Mouse (Mus musculus): ENCODE results near the gene Atp6v0d1. TPM values are rescaled to one million over a fixed set of nuclear protein-coding genes. Genes with fewer than 3 reads are reported as not detected.

The Atp6v0d1 gene
- polyA plus RNA-seq, 2 experiments from 2014 or later, result 33.7 to 36.8 TPM

Other genes starting within 250 kb of the Atp6v0d1 start
- gene Lrrc29, start 239.8 kb downstream of the Atp6v0d1 start, polyA plus RNA-seq (2017; shearing (Covaris generic)), result 1 to 10 TPM; 1.7 to 6.2 TPM
- 100 to 1,000 TPM; 149 to 160 TPM for gene Tmem208, start 239.7 kb downstream of the Atp6v0d1 start, polyA plus RNA-seq (2017; shearing (Covaris generic))
- 1 to 10 TPM; 2.3 to 5.3 TPM for gene Fhod1, start 218.1 kb downstream of the Atp6v0d1 start, polyA plus RNA-seq (2017; shearing (Covaris generic))
- under 1 TPM in 1 of 2 experiments, not detected in 1; 0.16 TPM for gene Slc9a5, start 217.2 kb downstream of the Atp6v0d1 start, polyA plus RNA-seq (2017; shearing (Covaris generic))
- not detected for gene Plekhg4, start 192.8 kb downstream of the Atp6v0d1 start, polyA plus RNA-seq (2017; shearing (Covaris generic))
- not detected for gene Kctd19, start 152.5 kb downstream of the Atp6v0d1 start, polyA plus RNA-seq (2017; shearing (Covaris generic))
- not detected for gene Lrrc36, start 152.5 kb downstream of the Atp6v0d1 start, polyA plus RNA-seq (2017; shearing (Covaris generic))
- gene Tppp3, start 94.5 kb downstream of the Atp6v0d1 start, polyA plus RNA-seq (2017; shearing (Covaris generic)), result 1 to 10 TPM; 1.2 to 1.4 TPM
- gene Zdhhc1, start 69.1 kb downstream of the Atp6v0d1 start, polyA plus RNA-seq (2017; shearing (Covaris generic)), result 1 to 10 TPM in 1 of 2 experiments, under 1 TPM in 1; 0.97 to 1.5 TPM
- gene Hsd11b2, start 47.3 kb downstream of the Atp6v0d1 start, polyA plus RNA-seq (2017; shearing (Covaris generic)), result not detected
- 10 to 100 TPM in 1 of 2 experiments, 1 to 10 TPM in 1; 7.8 to 12.6 TPM for gene Ripor1, start 39.2 kb upstream of the Atp6v0d1 start, polyA plus RNA-seq (2017; shearing (Covaris generic))
- 10 to 100 TPM; 53.5 to 69.1 TPM for gene Ctcf, start 70.5 kb upstream of the Atp6v0d1 start, polyA plus RNA-seq (2017; shearing (Covaris generic))
- 1 to 10 TPM in 1 of 2 experiments, under 1 TPM in 1; 0.99 to 2.3 TPM for gene Agrp, start 71.3 kb upstream of the Atp6v0d1 start, polyA plus RNA-seq (2017; shearing (Covaris generic))
- 1 to 10 TPM; 5.0 to 8.1 TPM for gene Carmil2, start 120.2 kb upstream of the Atp6v0d1 start, polyA plus RNA-seq (2017; shearing (Covaris generic))
- gene Acd, start 135.1 kb upstream of the Atp6v0d1 start, polyA plus RNA-seq (2017; shearing (Covaris generic)), result 100 to 1,000 TPM in 1 of 2 experiments, 10 to 100 TPM in 1; 70.0 to 102 TPM
- gene Pard6a, start 135.1 kb upstream of the Atp6v0d1 start, polyA plus RNA-seq (2017; shearing (Covaris generic)), result 10 to 100 TPM; 10.1 to 13.9 TPM
- not detected for gene 4933405L10Rik, start 141.6 kb upstream of the Atp6v0d1 start, polyA plus RNA-seq (2017; shearing (Covaris generic))
- gene Enkd1, start 142.2 kb upstream of the Atp6v0d1 start, polyA plus RNA-seq (2017; shearing (Covaris generic)), result 1 to 10 TPM; 2.7 to 2.8 TPM
- 1 to 10 TPM; 2.6 to 3.7 TPM for gene Gfod2, start 192.6 kb upstream of the Atp6v0d1 start, polyA plus RNA-seq (2017; shearing (Covaris generic))